Mouse (Mus musculus): Measurements from ENCODE around the gene Lpp. TPM values are rescaled to one million over a fixed set of nuclear protein-coding genes. Genes with fewer than 3 reads are reported as not detected.

The Lpp gene
- polyA plus RNA-seq, 1 experiment from 2014 or later: 12.2 TPM

GRCm38 (mm10) chr16:24930621-24931020, 537.3 kb downstream of the Lpp start:
- H3K27ac ChIP-seq (ENCODE audit: low read length): no peak overlapping the region
- H3K9me3 ChIP-seq (ENCODE audit: control insufficient read depth, low read length): no peaks in the 10 kb centered on the region
- 55% methylated on average over 5 of the region's 5 CpGs for WGBS
- H3K4me2 ChIP-seq (ENCODE audit: low read length): no peak overlapping the region
- 0 out of 2 replicates have a peak, but pooled peaks cover 2% of the 10 kb centered on the region for H3K4me1 ChIP-seq (replicated peaks; ENCODE audit: control insufficient read depth, insufficient read depth, low read length)
- H3K4me3 ChIP-seq (replicated peaks; ENCODE audit: low read length): no peak overlapping the region
- no peaks in the 10 kb centered on the region for H3K27me3 ChIP-seq (replicated peaks; ENCODE audit: control insufficient read depth, insufficient read depth, low read length)
- no peaks in the 10 kb centered on the region for H3K36me3 ChIP-seq (ENCODE audit: control insufficient read depth, insufficient read depth)
- H3K9ac ChIP-seq (replicated peaks; ENCODE audit: low read depth, low read length): no peak overlapping the region
- ATAC-seq: peak; percentile 71; the same call in 1 of the 2 replicates

GRCm38 (mm10) chr16:24932816-24933215, 539.5 kb downstream of the Lpp start:
- no peak overlapping the region for H3K4me2 ChIP-seq (ENCODE audit: low read length)
- no peak overlapping the region for H3K27ac ChIP-seq (ENCODE audit: low read length)
- no peak overlapping the region for H3K9ac ChIP-seq (replicated peaks; ENCODE audit: low read depth, low read length)
- no peak for ATAC-seq
- H3K9me3 ChIP-seq (ENCODE audit: control insufficient read depth, low read length): no peaks in the 10 kb centered on the region
- H3K4me3 ChIP-seq (replicated peaks; ENCODE audit: low read length): no peak overlapping the region
- no peaks in the 10 kb centered on the region for H3K27me3 ChIP-seq (replicated peaks; ENCODE audit: control insufficient read depth, insufficient read depth, low read length)
- 68% methylated on average over 3 of the region's 3 CpGs for WGBS
- H3K4me1 ChIP-seq (replicated peaks; ENCODE audit: control insufficient read depth, insufficient read depth, low read length): 0 out of 2 replicates have a peak, but pooled peaks cover 2% of the 10 kb centered on the region
- H3K36me3 ChIP-seq (ENCODE audit: control insufficient read depth, insufficient read depth): no peaks in the 10 kb centered on the region

GRCm38 (mm10) chr16:24933691-24934090, 540.4 kb downstream of the Lpp start:
- H3K27me3 ChIP-seq (replicated peaks; ENCODE audit: control insufficient read depth, insufficient read depth, low read length): no peaks in the 10 kb centered on the region
- no peak overlapping the region for H3K9ac ChIP-seq (replicated peaks; ENCODE audit: low read depth, low read length)
- H3K4me3 ChIP-seq (replicated peaks; ENCODE audit: low read length): no peak overlapping the region
- 0 out of 2 replicates have a peak, but pooled peaks cover 2% of the 10 kb centered on the region for H3K4me1 ChIP-seq (replicated peaks; ENCODE audit: control insufficient read depth, insufficient read depth, low read length)
- no peak for ATAC-seq
- H3K9me3 ChIP-seq (ENCODE audit: control insufficient read depth, low read length): no peaks in the 10 kb centered on the region
- no peak overlapping the region for H3K27ac ChIP-seq (ENCODE audit: low read length)
- no peak overlapping the region for H3K4me2 ChIP-seq (ENCODE audit: low read length)
- 85% methylated on average over 4 of the region's 4 CpGs for WGBS
- H3K36me3 ChIP-seq (ENCODE audit: control insufficient read depth, insufficient read depth): no peaks in the 10 kb centered on the region

- 15% methylated on average over 9 of the region's 9 CpGs for WGBS
- peak; percentile 54 for ATAC-seq
- no peak overlapping the region for H3K9ac ChIP-seq (replicated peaks; ENCODE audit: low read depth, low read length)
- H3K27ac ChIP-seq (ENCODE audit: low read length): no peak overlapping the region
- peaks cover 3% of the 10 kb centered on the region; the same call in 1 of the 2 replicates for H3K4me1 ChIP-seq (replicated peaks; ENCODE audit: control insufficient read depth, insufficient read depth, low read length)
- H3K36me3 ChIP-seq (ENCODE audit: control insufficient read depth, insufficient read depth): no peaks in the 10 kb centered on the region
- H3K4me3 ChIP-seq (replicated peaks; ENCODE audit: low read length): no peak overlapping the region
- H3K9me3 ChIP-seq (ENCODE audit: control insufficient read depth, low read length): no peaks in the 10 kb centered on the region
- no peaks in the 10 kb centered on the region for H3K27me3 ChIP-seq (replicated peaks; ENCODE audit: control insufficient read depth, insufficient read depth, low read length)
- no peak overlapping the region for H3K4me2 ChIP-seq (ENCODE audit: low read length)
Observed at GRCm38 (mm10) chr16:24941306-24942160, 548.2 kb downstream of the Lpp start.

- Histone ChIP-seq H3K36me3 (ENCODE audit: control insufficient read depth, insufficient read depth) (no peaks in the 10 kb centered on the region), H3K9me3 (ENCODE audit: control insufficient read depth, low read length) (no peaks in the 10 kb centered on the region), H3K4me2 (ENCODE audit: low read length) (no peak overlapping the region), H3K9ac (replicated peaks; ENCODE audit: low read depth, low read length) (no peak overlapping the region), H3K4me1 (replicated peaks; ENCODE audit: control insufficient read depth, insufficient read depth, low read length) (peaks cover 3% of the 10 kb centered on the region; the same call in 1 of the 2 replicates), H3K4me3 (replicated peaks; ENCODE audit: low read length) (no peak overlapping the region), H3K27me3 (replicated peaks; ENCODE audit: control insufficient read depth, insufficient read depth, low read length) (no peaks in the 10 kb centered on the region), H3K27ac (ENCODE audit: low read length) (no peak overlapping the region)
- no peak for ATAC-seq
- WGBS: 32% methylated on average over 6 of the region's 6 CpGs
Observed at GRCm38 (mm10) chr16:24943486-24944261, 550.4 kb downstream of the Lpp start.

GRCm38 (mm10) chr16:24946356-24946755, 553.0 kb downstream of the Lpp start:
- peaks cover 13% of the 10 kb centered on the region for H3K4me1 ChIP-seq (replicated peaks; ENCODE audit: control insufficient read depth, insufficient read depth, low read length)
- no peak overlapping the region for H3K4me3 ChIP-seq (replicated peaks; ENCODE audit: low read length)
- no peaks in the 10 kb centered on the region for H3K36me3 ChIP-seq (ENCODE audit: control insufficient read depth, insufficient read depth)
- H3K27ac ChIP-seq (ENCODE audit: low read length): no peak overlapping the region
- H3K27me3 ChIP-seq (replicated peaks; ENCODE audit: control insufficient read depth, insufficient read depth, low read length): no peaks in the 10 kb centered on the region
- H3K4me2 ChIP-seq (ENCODE audit: low read length): no peak overlapping the region
- H3K9ac ChIP-seq (replicated peaks; ENCODE audit: low read depth, low read length): no peak overlapping the region
- H3K9me3 ChIP-seq (ENCODE audit: control insufficient read depth, low read length): no peaks in the 10 kb centered on the region
- 86% methylated on average over 1 of the region's 1 CpGs for WGBS
- no peak for ATAC-seq

- Histone ChIP-seq H3K27me3 (replicated peaks; ENCODE audit: control insufficient read depth, insufficient read depth, low read length) (no peaks in the 10 kb centered on the region), H3K4me1 (replicated peaks; ENCODE audit: control insufficient read depth, insufficient read depth, low read length) (peaks cover 14% of the 10 kb centered on the region), H3K27ac (ENCODE audit: low read length) (no peak overlapping the region), H3K36me3 (ENCODE audit: control insufficient read depth, insufficient read depth) (no peaks in the 10 kb centered on the region), H3K9me3 (ENCODE audit: control insufficient read depth, low read length) (no peaks in the 10 kb centered on the region), H3K4me2 (ENCODE audit: low read length) (no peak overlapping the region), H3K4me3 (replicated peaks; ENCODE audit: low read length) (no peak overlapping the region), H3K9ac (replicated peaks; ENCODE audit: low read depth, low read length) (no peak overlapping the region)
- ATAC-seq: no peak
- 97% methylated on average over 1 of the region's 1 CpGs for whole genome bisulfite sequencing
Observed at GRCm38 (mm10) chr16:24947485-24947884, 554.2 kb downstream of the Lpp start.

- Histone ChIP-seq H3K9me3 (ENCODE audit: control insufficient read depth, low read length) (no peaks in the 10 kb centered on the region), H3K36me3 (ENCODE audit: control insufficient read depth, insufficient read depth) (no peaks in the 10 kb centered on the region), H3K4me1 (replicated peaks; ENCODE audit: control insufficient read depth, insufficient read depth, low read length) (peaks cover 14% of the 10 kb centered on the region), H3K27ac (ENCODE audit: low read length) (no peak overlapping the region), H3K4me3 (replicated peaks; ENCODE audit: low read length) (no peak overlapping the region), H3K27me3 (replicated peaks; ENCODE audit: control insufficient read depth, insufficient read depth, low read length) (no peaks in the 10 kb centered on the region), H3K4me2 (ENCODE audit: low read length) (no peak overlapping the region), H3K9ac (replicated peaks; ENCODE audit: low read depth, low read length) (no peak overlapping the region)
- ATAC-seq: no peak
- 50% methylated on average over 3 of the region's 3 CpGs for WGBS
Observed at GRCm38 (mm10) chr16:24948091-24948690, 554.9 kb downstream of the Lpp start.

GRCm38 (mm10) chr16:24949265-24949664, 556.0 kb downstream of the Lpp start:
- Histone ChIP-seq H3K4me3 (replicated peaks; ENCODE audit: low read length) (no peak overlapping the region), H3K27ac (ENCODE audit: low read length) (no peak overlapping the region), H3K9me3 (ENCODE audit: control insufficient read depth, low read length) (no peaks in the 10 kb centered on the region), H3K4me1 (replicated peaks; ENCODE audit: control insufficient read depth, insufficient read depth, low read length) (peaks cover 14% of the 10 kb centered on the region), H3K9ac (replicated peaks; ENCODE audit: low read depth, low read length) (no peak overlapping the region), H3K27me3 (replicated peaks; ENCODE audit: control insufficient read depth, insufficient read depth, low read length) (no peaks in the 10 kb centered on the region), H3K36me3 (ENCODE audit: control insufficient read depth, insufficient read depth) (no peaks in the 10 kb centered on the region), H3K4me2 (ENCODE audit: low read length) (no peak overlapping the region)
- ATAC-seq: no peak
- WGBS: 90% methylated on average over 3 of the region's 3 CpGs
